Mouse (Mus musculus) stomach, postnatal 0 days (tissue): Measurements from ENCODE around the gene Pdzd8. TPM values are rescaled to one million over a fixed set of nuclear protein-coding genes. Genes with fewer than 3 reads are reported as not detected.
A peak's percentile ranks its signal among the peaks of the same experiment; 100 is the strongest.

Experiments used
- ATAC-seq: fragments of 200-750 bp; cut with Nextera tagmentation; 2 replicates; pipeline ENCODE4 v1.8.0; 2017; ENCODE audit not compliant: low FRiP score, low TSS enrichment
- DNase-seq: peaks from one replicate; pipeline ENCODE4 v3.0.0-alpha.2; 2016; ENCODE audit warnings: low spot score
- H3K27ac ChIP-seq: fragments of 300-500 bp; sonication (generic); replicated peaks from 2 replicates; pipeline ENCODE4 v1.5.1; 2014; ENCODE audit warnings: mild to moderate bottlenecking, control low read depth
- H3K27me3 ChIP-seq: fragments of 300-500 bp; sonication (generic); 2 replicates; pipeline ENCODE4 v1.6.1; 2014; ENCODE audit warnings: low read length; ENCODE audit not compliant: control insufficient read depth, insufficient read depth
- H3K36me3 ChIP-seq: fragments of 300-500 bp; sonication (generic); 2 replicates; pipeline ENCODE4 v1.6.1; 2014; ENCODE audit warnings: low read length, mixed read lengths; ENCODE audit not compliant: control insufficient read depth, insufficient read depth
- H3K4me1 ChIP-seq: fragments of 300-500 bp; sonication (generic); replicated peaks from 2 replicates; pipeline ENCODE4 v1.6.1; 2014; ENCODE audit warnings: antibody characterized with exemption; ENCODE audit not compliant: control insufficient read depth, insufficient read depth
- H3K4me2 ChIP-seq: fragments of 300-500 bp; sonication (generic); replicated peaks from 2 replicates; pipeline ENCODE4 v1.6.1; 2014; ENCODE audit warnings: low read depth, mild to moderate bottlenecking, control low read depth, moderate library complexity
- H3K4me3 ChIP-seq: fragments of 300-500 bp; sonication (generic); 2 replicates; pipeline ENCODE4 v1.5.1; 2014; ENCODE audit warnings: low read depth, low read length, control low read depth
- H3K9ac ChIP-seq: fragments of 300-500 bp; sonication (generic); 2 replicates; pipeline ENCODE4 v1.6.1; 2014; ENCODE audit warnings: mild to moderate bottlenecking, low read length, control low read depth, mixed read lengths
- H3K9me3 ChIP-seq: fragments of 300-500 bp; sonication (generic); 2 replicates; pipeline ENCODE4 v1.6.1; 2016; ENCODE audit warnings: low read length; ENCODE audit not compliant: control insufficient read depth
- CTCF ChIP-seq: IDR thresholded peaks from 2 replicates; pipeline ENCODE4 v1.5.1; 2016; ENCODE audit warnings: antibody characterized with exemption, low read depth, mild to moderate bottlenecking, moderate library complexity
- EP300 ChIP-seq: optimal IDR thresholded peaks from 2 replicates; pipeline ENCODE3; 2016; ENCODE audit warnings: antibody characterized with exemption
- WGBS: fragments of 180-500 bp; shearing (Covaris S2); extraction: QIAGEN DNeasy Blood & Tissue Kit; methylation state at CpG from one replicate; pipeline ENCODE4 v1.1.7; 2014; 5-methylcytosine and 5-hydroxymethylcytosine counted together
- polyA plus RNA-seq: library from polyadenylated mRNA; unstranded; fragments of >200 nt; fragmentation: Nextera tagmentation; extraction: Ambion mirVana; gene quantifications from 2 replicates; pipeline ENCODE4 v1.2.1, GENCODE M21; 2015

Pdzd8 gene
- polyA plus RNA-seq, 1 experiment from 2014 or later = 4.4 TPM

- 98% methylated on average over 9 of the region's 14 CpGs for WGBS
Observed at GRCm38 (mm10) chr19:59321990-59322389, 23.6 kb downstream of the Pdzd8 start, which contains the start of gene Rps12-ps3. Gene Rps12-ps3, plus strand, starts transcription at chr19:59322290.

DNA sequence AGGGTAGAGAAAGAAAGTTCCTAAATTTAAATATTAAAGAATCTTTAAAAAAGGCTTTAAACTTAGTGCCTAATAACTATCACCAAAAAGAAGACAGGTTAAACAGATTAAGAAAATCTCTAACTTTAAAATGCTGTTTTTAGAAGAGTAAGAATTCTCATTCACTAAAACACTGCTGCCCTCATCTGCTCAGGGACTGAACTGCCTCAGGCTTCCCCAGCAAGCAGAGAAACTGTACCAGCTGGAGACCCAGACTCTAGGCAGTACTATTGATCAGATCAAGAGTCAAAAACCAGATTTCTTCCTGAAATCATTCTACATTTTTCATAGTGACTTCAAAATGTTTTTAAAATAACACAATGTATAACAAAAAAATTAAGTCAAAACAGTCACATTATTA lies 29.0 kb downstream of the Pdzd8 start:
- DNase-seq = peak; percentile 39
- H3K36me3 ChIP-seq = no peaks in the 10 kb centered on the region
- TF ChIP-seq CTCF (peak; percentile 71), EP300 (no peak)
- H3K4me1 ChIP-seq = no peaks in the 10 kb centered on the region
- H3K9ac ChIP-seq = no peak overlapping the region
- no peak overlapping the region for H3K4me2 ChIP-seq
- no peak for ATAC-seq
- H3K9me3 ChIP-seq = no peaks in the 10 kb centered on the region
- H3K27me3 ChIP-seq = no peaks in the 10 kb centered on the region
- H3K27ac ChIP-seq = no peak overlapping the region
- H3K4me3 ChIP-seq = no peak overlapping the region

More at GRCm38 (mm10) chr19:59321990-59322389, 23.6 kb downstream of the Pdzd8 start, which contains the start of gene Rps12-ps3:
- H3K4me3 ChIP-seq = no peak within 1 kb of the TSS
- no peak for DNase-seq
- no peak within 1 kb of the TSS for H3K4me2 ChIP-seq
- no peak within 1 kb of the TSS for H3K27ac ChIP-seq
- no peaks in the 10 kb centered on the region for H3K27me3 ChIP-seq
- H3K36me3 ChIP-seq = no peaks in the 10 kb centered on the region
- H3K9ac ChIP-seq = no peak within 1 kb of the TSS
- no peaks in the 10 kb centered on the region for H3K4me1 ChIP-seq
- H3K9me3 ChIP-seq = no peaks in the 10 kb centered on the region
- TF ChIP-seq CTCF (no peak), EP300 (no peak)
- no peak for ATAC-seq

DNA sequence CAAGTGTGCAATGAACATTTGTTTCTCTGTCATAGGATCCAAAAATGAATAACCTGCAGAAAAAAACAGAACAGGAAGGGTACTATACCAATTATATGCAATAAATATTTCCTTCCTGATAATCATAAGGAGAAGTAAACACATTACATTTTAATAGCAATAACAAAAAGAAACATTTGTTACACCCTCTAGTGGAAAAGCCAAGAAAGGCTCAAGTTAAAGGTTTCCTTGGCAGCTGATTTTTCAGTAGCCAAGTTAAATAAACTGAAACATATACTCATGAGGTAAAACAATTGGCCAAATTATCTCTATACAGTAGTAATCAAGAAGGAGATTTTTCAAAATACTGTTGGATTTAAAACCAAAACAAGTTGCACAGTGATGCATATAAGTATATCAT lies 30.3 kb downstream of the Pdzd8 start:
- no peak overlapping the region for H3K4me2 ChIP-seq
- H3K27me3 ChIP-seq = no peaks in the 10 kb centered on the region
- H3K9me3 ChIP-seq = no peaks in the 10 kb centered on the region
- H3K36me3 ChIP-seq = no peaks in the 10 kb centered on the region
- no peak overlapping the region for H3K9ac ChIP-seq
- H3K4me1 ChIP-seq = no peaks in the 10 kb centered on the region
- ATAC-seq = no peak
- H3K27ac ChIP-seq = no peak overlapping the region
- no peak for TF ChIP-seq EP300
- TF ChIP-seq CTCF = peak; percentile 52
- no peak for DNase-seq
- H3K4me3 ChIP-seq = no peak overlapping the region

DNA sequence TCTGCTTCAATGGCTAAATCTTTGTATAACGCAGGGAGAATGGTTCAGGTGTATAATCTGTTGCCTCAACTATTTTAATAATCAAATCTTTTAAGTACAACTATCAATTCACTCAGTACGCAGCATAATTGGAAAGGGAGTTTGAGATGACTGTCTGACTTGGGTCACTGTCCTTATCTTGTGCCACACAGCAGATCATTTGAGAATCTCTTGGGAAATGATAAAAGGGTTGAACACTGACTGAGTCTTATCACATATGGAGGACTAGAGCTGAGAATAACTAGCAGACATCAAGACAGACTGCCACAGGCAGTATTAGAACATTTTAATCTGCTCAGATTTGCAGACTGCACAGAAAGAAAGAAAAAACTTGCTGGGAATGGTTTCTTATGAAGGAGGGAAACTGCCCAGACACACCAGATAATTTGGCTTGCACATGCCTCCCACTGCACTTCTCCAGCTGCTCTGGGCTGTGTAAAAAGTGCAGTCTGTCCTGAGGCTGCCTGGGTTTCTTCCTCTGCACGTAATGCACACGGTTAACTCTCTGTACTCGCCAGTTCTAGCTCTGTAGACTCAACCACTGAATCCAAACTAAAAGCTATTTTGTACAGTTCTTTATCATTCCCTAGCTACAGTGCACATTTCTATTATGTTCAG lies 53.3 kb downstream of the Pdzd8 start:
- no peak overlapping the region for H3K27ac ChIP-seq
- ATAC-seq = no peak
- no peaks in the 10 kb centered on the region for H3K4me1 ChIP-seq
- no peaks in the 10 kb centered on the region for H3K27me3 ChIP-seq
- DNase-seq = no peak
- H3K9ac ChIP-seq = no peak overlapping the region
- no peak for TF ChIP-seq EP300
- no peak for TF ChIP-seq CTCF
- WGBS = 69% methylated on average over 5 of the region's 5 CpGs
- H3K4me3 ChIP-seq = no peak overlapping the region
- H3K36me3 ChIP-seq = no peaks in the 10 kb centered on the region
- H3K4me2 ChIP-seq = no peak overlapping the region
- no peaks in the 10 kb centered on the region for H3K9me3 ChIP-seq

GRCm38 (mm10) chr19:59289811-59290210 lies 55.8 kb downstream of the Pdzd8 start:
- ATAC-seq (peak; percentile 92), DNase-seq (peak; percentile 23)
- Histone ChIP-seq H3K9ac (no peak overlapping the region), H3K4me3 (no peak overlapping the region), H3K27ac (no peak overlapping the region), H3K9me3 (no peaks in the 10 kb centered on the region), H3K27me3 (no peaks in the 10 kb centered on the region), H3K4me2 (no peak overlapping the region), H3K4me1 (no peaks in the 10 kb centered on the region), H3K36me3 (no peaks in the 10 kb centered on the region)
- 57% methylated on average over 6 of the region's 6 CpGs for WGBS
- TF ChIP-seq CTCF (no peak), EP300 (no peak)

DNA sequence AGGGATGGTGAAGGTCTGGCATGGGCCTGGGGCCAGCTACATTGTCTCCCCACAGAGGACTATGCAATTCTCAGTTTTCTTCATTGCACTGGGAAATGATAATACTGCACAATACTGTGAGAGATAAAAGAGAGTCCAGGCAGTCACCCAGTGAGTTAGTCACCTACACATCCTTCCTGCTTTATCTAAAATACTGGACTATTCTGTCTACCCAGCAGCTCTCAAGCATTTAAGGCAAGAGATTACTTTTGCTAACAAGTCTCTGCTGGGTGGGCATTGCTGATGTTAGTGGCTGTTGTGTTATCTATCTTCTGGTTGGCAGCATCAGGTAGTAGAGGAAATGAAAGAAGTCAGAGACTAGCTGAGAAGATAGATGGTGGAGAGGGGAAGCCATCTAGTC lies 56.5 kb downstream of the Pdzd8 start:
- no peak overlapping the region for H3K27ac ChIP-seq
- no peaks in the 10 kb centered on the region for H3K4me1 ChIP-seq
- no peak overlapping the region for H3K9ac ChIP-seq
- no peaks in the 10 kb centered on the region for H3K9me3 ChIP-seq
- H3K27me3 ChIP-seq = no peaks in the 10 kb centered on the region
- no peak overlapping the region for H3K4me3 ChIP-seq
- no peak overlapping the region for H3K4me2 ChIP-seq
- no peaks in the 10 kb centered on the region for H3K36me3 ChIP-seq
- ATAC-seq (no peak), DNase-seq (no peak)
- TF ChIP-seq EP300 (no peak), CTCF (no peak)
